Mouse (Mus musculus): ENCODE results near the gene Adgrb3.
"Not testable (repeated sequence)": the region's sequence is repeated elsewhere in the genome, so short reads cannot be mapped to it uniquely, and the experiment has no call there.

GRCm38 (mm10) chr1:25610776-25611175 is 218.7 kb downstream of the Adgrb3 start:
- not testable (repeated sequence) for TF ChIP-seq CTCF (IDR thresholded peaks at IDR 0.05; ENCODE audit: low read depth, low read length); POLR2A (IDR thresholded peaks at IDR 0.05; ENCODE audit: extremely low read depth, insufficient read depth, low read length)
